Mouse (Mus musculus): ENCODE measurements around the gene Gm281. TPM values are rescaled to one million over a fixed set of nuclear protein-coding genes. Genes with fewer than 3 reads are reported as not detected.

Gm281 gene
- total RNA-seq, 2 experiments from 2014 or later = not detected

DNA sequence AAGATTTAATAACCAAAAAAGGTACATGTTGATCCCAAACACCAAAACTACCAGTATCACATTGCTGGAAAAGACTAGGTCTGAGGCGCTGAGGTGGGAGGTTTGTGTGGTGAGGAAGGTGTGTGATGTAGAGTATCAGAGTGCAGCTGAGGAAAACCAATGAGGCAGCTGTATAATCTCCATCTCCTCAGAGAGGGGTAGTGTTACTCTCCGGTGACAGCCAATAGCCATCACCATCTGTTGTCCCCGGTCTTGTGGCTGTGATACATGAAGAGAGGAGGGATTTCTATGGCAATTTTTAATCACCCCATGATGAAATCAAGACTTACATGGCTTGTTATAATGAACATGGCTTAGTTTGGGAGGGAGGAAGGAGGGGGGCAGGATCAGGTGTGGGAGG, 20.5 kb downstream of the Gm281 start:
- ATAC-seq (replicated peaks; ENCODE audit: low FRiP score, poor library complexity, severe bottlenecking) = no peak

- no peak for ATAC-seq (replicated peaks; ENCODE audit: low FRiP score, poor library complexity, severe bottlenecking)
These were observed 52.9 kb downstream of the Gm281 start for GRCm38 (mm10) chr14:13861416-13861815.

- ATAC-seq (replicated peaks; ENCODE audit: low FRiP score, poor library complexity, severe bottlenecking) = no peak
These were observed 101.3 kb downstream of the Gm281 start for GRCm38 (mm10) chr14:13812801-13813479.

- no peak for ATAC-seq (replicated peaks; ENCODE audit: low FRiP score, poor library complexity, severe bottlenecking)
These were observed 123.8 kb downstream of the Gm281 start for GRCm38 (mm10) chr14:13790446-13790845.

- ATAC-seq (replicated peaks; ENCODE audit: low FRiP score, poor library complexity, severe bottlenecking) = no peak
These were observed 124.3 kb downstream of the Gm281 start for GRCm38 (mm10) chr14:13790001-13790400.

GRCm38 (mm10) chr14:13782970-13783369, 131.3 kb downstream of the Gm281 start:
- ATAC-seq (replicated peaks; ENCODE audit: low FRiP score, poor library complexity, severe bottlenecking) = no peak

DNA sequence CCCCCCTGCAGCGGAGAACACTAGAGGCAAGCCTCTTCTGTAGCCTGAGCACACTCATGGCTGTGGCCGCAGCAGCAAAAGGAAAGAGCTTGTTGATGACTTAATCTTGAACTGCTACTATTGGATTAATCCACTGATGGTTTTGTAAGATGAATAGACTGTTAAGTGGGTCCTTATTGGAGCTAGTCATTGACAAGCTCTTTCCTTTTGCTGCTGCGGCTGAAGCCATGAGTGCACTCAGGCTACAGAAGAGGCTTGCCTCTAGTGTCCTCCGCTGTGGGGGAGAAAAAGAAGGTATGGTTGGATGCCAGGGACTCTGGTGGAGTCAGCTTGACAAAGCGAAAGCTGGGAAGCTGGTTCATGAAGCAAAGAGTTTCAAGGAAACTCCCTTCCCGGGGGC, 135.9 kb downstream of the Gm281 start:
- ATAC-seq (replicated peaks; ENCODE audit: low FRiP score, poor library complexity, severe bottlenecking) = no peak

- ATAC-seq (replicated peaks; ENCODE audit: low FRiP score, poor library complexity, severe bottlenecking) = no peak
These were observed 143.1 kb downstream of the Gm281 start for GRCm38 (mm10) chr14:13771163-13771562.

DNA sequence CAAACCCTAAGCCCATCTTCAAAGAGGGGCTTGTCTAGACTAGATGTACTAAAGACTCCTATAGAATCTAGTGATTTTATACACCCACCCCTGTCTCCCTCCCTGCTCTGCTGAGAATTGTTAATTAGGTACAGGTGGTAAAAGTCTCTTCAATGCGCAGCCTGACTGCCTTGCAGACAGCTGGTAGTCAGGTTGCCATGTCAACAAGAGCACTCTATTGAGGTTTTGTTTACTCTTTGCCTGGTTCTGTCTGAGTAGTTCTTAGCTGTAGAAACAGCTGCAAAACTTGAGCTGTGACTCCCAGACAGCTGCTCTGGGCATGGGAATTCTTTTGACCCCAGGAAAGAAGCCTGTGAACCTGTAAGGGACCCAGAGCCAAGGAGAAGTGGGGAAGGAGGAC, 143.6 kb downstream of the Gm281 start:
- no peak for ATAC-seq (replicated peaks; ENCODE audit: low FRiP score, poor library complexity, severe bottlenecking)

Other genes starting within 250 kb of the Gm281 start
- gene Sntn, start 243.6 kb downstream of the Gm281 start, total RNA-seq (2015; ENCODE audit: low replicate concordance) = not detected in 2 replicates
- not detected in 2 replicates for gene Sntn, start 243.6 kb downstream of the Gm281 start, total RNA-seq (2017; ENCODE audit: low replicate concordance)
- gene Atxn7, start 47.0 kb upstream of the Gm281 start, total RNA-seq (2015; ENCODE audit: low replicate concordance) = 2.3 and 5.2 TPM in 2 replicates
- 3.0 and 4.6 TPM in 2 replicates for gene Atxn7, start 47.0 kb upstream of the Gm281 start, total RNA-seq (2017; ENCODE audit: low replicate concordance)
- gene Thoc7, start 47.4 kb upstream of the Gm281 start, total RNA-seq (2015; ENCODE audit: low replicate concordance) = 44.8 and 92.2 TPM in 2 replicates
- 69.8 and 91.3 TPM in 2 replicates for gene Thoc7, start 47.4 kb upstream of the Gm281 start, total RNA-seq (2017; ENCODE audit: low replicate concordance)
- gene Psmd6, start 206.5 kb upstream of the Gm281 start, total RNA-seq (2015; ENCODE audit: low replicate concordance) = 72.7 and 97.2 TPM in 2 replicates
- gene Psmd6, start 206.5 kb upstream of the Gm281 start, total RNA-seq (2017; ENCODE audit: low replicate concordance) = 111 and 119 TPM in 2 replicates

All from erythroblast, adult 5-6 weeks (primary cell).